Mouse (Mus musculus) right cerebral cortex, adult 2 months (tissue): ENCODE data around the gene Unc45b.

Experiments
- DNase-seq, 2 experiments: peaks; one replicate each; pipeline ENCODE4 v3.0.0; 2021 to 2022; ENCODE audit warnings: low spot score in 2 of 2

The Unc45b gene

GRCm38 (mm10) chr11:82910250-82910649 lies at the start of gene Unc45b:
Gene Unc45b (plus strand): TSS chr11:82910550.
- DNase-seq = no peak

GRCm38 (mm10) chr11:82860759-82861158 lies 49.6 kb upstream of the Unc45b start:
- DNase-seq = no peak

- no peak for DNase-seq
Observed at GRCm38 (mm10) chr11:82861558-82861957, 48.8 kb upstream of the Unc45b start.

- no peak for DNase-seq
Observed at GRCm38 (mm10) chr11:82862638-82863037, 47.7 kb upstream of the Unc45b start.

- no peak for DNase-seq
Observed at GRCm38 (mm10) chr11:82863059-82863458, 47.3 kb upstream of the Unc45b start.

GRCm38 (mm10) chr11:82863488-82863931 lies 46.8 kb upstream of the Unc45b start:
- no peak for DNase-seq

GRCm38 (mm10) chr11:82865957-82866356 lies 44.4 kb upstream of the Unc45b start:
- no peak for DNase-seq

GRCm38 (mm10) chr11:82866850-82867564 lies 43.3 kb upstream of the Unc45b start:
- DNase-seq = no peak

- no peak for DNase-seq
Observed at GRCm38 (mm10) chr11:82867956-82868355, 42.4 kb upstream of the Unc45b start.

- no peak for DNase-seq
Observed at GRCm38 (mm10) chr11:82869506-82870172, 40.7 kb upstream of the Unc45b start.

- DNase-seq = peak; percentile 31 to 33
Observed at GRCm38 (mm10) chr11:82870173-82871030, 39.9 kb upstream of the Unc45b start.

- DNase-seq = peak; percentile 94
Observed at GRCm38 (mm10) chr11:82871031-82871446, 39.3 kb upstream of the Unc45b start, which contains the start of gene Rffl. Gene Rffl (minus strand): TSS chr11:82871210.

GRCm38 (mm10) chr11:82874924-82875323 lies 35.4 kb upstream of the Unc45b start:
- DNase-seq = no peak

- DNase-seq = no peak
Observed at GRCm38 (mm10) chr11:82875631-82876030, 34.7 kb upstream of the Unc45b start.

- DNase-seq = no peak
Observed at GRCm38 (mm10) chr11:82877726-82878344, 32.5 kb upstream of the Unc45b start.

- peak in 1 of 2 experiments; percentile 13 for DNase-seq
Observed at GRCm38 (mm10) chr11:82883180-82883579, 27.2 kb upstream of the Unc45b start.

GRCm38 (mm10) chr11:82886559-82886958 lies 23.8 kb upstream of the Unc45b start:
- DNase-seq = no peak

- no peak for DNase-seq
Observed at GRCm38 (mm10) chr11:82888491-82888946, 21.8 kb upstream of the Unc45b start.

GRCm38 (mm10) chr11:82889524-82890341 lies 20.6 kb upstream of the Unc45b start:
- DNase-seq = peak; percentile 35 to 41

GRCm38 (mm10) chr11:82890342-82890762 lies 20.0 kb upstream of the Unc45b start, which contains the start of gene Rad51d:
Gene Rad51d (minus strand): TSS chr11:82890614.
- peak; percentile 92 to 93 for DNase-seq
